Mouse (Mus musculus): Measurements from ENCODE around the gene Tmcc1. TPM values are rescaled to one million over a fixed set of nuclear protein-coding genes. Genes with fewer than 3 reads are reported as not detected.

The Tmcc1 gene
- polyA plus RNA-seq, 1 experiment from 2014 or later, result 4.0 TPM

- H3K4me2 ChIP-seq (ENCODE audit: low read depth, low read length), result no peak overlapping the region
- no peak overlapping the region for H3K4me3 ChIP-seq (ENCODE audit: low read depth, low read length)
- no peak overlapping the region for H3K9ac ChIP-seq (replicated peaks)
- no peak for ATAC-seq
- H3K9me3 ChIP-seq (ENCODE audit: low read length), result 0 out of 2 replicates have a peak, but pooled peaks cover under 1% of the 10 kb centered on the region
- DNase-seq, result no peak
- WGBS (ENCODE audit: insufficient replicate concordance), result 44% methylated on average over 1 of the region's 1 CpGs
- H3K27me3 ChIP-seq (ENCODE audit: insufficient read depth, low read length), result no peaks in the 10 kb centered on the region
- peaks cover 6% of the 10 kb centered on the region for H3K36me3 ChIP-seq (replicated peaks; ENCODE audit: insufficient read depth, low read length)
- 0 out of 2 replicates have a peak, but pooled peaks cover 4% of the 10 kb centered on the region for H3K4me1 ChIP-seq (ENCODE audit: insufficient read depth)
- TF ChIP-seq CTCF (IDR thresholded peaks at IDR 0.05; ENCODE audit: low read depth), result no peak
- no peak for TF ChIP-seq EP300 (IDR thresholded peaks at IDR 0.05; ENCODE audit: low read depth)
- H3K27ac ChIP-seq (ENCODE audit: low read depth), result no peak overlapping the region
Observed at GRCm38 (mm10) chr6:116047896-116048295, 145.4 kb downstream of the Tmcc1 start.

DNA sequence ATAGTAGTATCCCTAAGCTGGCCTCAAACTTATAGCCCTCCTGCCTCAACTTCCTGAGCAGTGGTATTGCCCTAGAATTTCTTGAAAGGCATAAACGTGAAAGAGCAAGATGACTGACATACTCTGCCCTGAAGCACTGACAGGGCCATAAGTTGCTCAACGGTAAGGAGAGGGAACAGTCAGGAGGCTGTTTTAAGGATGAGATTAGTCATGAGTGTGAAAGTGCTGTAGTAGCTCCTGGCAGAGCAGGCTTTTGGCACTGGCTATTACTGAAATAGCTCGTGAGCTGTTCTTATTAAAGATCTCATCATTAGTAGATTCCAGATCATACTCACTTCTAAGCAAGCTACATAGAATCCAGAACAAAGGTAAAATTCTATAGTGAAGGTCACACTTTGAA is 145.9 kb downstream of the Tmcc1 start:
- Histone ChIP-seq H3K36me3 (replicated peaks; ENCODE audit: insufficient read depth, low read length) (peaks cover 6% of the 10 kb centered on the region), H3K4me3 (ENCODE audit: low read depth, low read length) (no peak overlapping the region), H3K27ac (ENCODE audit: low read depth) (no peak overlapping the region), H3K9ac (replicated peaks) (no peak overlapping the region), H3K27me3 (ENCODE audit: insufficient read depth, low read length) (no peaks in the 10 kb centered on the region), H3K4me2 (ENCODE audit: low read depth, low read length) (no peak overlapping the region), H3K4me1 (ENCODE audit: insufficient read depth) (0 out of 2 replicates have a peak, but pooled peaks cover 4% of the 10 kb centered on the region), H3K9me3 (ENCODE audit: low read length) (0 out of 2 replicates have a peak, but pooled peaks cover 2% of the 10 kb centered on the region)
- ATAC-seq, result no peak
- 50% methylated on average over 3 of the region's 3 CpGs for WGBS (ENCODE audit: insufficient replicate concordance)
- TF ChIP-seq EP300 (IDR thresholded peaks at IDR 0.05; ENCODE audit: low read depth), result no peak
- TF ChIP-seq CTCF (IDR thresholded peaks at IDR 0.05; ENCODE audit: low read depth), result no peak
- no peak for DNase-seq

DNA sequence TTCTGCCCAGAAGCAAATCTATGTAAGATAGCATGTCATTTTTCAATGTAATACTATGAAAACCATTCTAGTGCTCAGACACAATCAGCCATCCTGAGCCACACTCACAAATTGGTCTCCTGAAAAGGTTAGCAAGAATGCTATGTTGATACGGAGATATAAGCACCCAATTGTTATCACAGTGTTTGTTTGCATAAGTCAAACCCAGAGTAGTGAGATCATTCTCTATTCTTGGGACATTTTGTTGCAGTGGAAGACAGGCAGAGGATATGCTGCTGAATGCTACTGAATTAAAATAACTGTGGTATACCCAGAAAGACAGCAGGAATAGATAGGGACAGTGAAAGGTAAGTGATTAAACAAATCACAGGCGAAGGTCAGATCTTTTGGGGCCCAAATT is 149.2 kb downstream of the Tmcc1 start:
- no peak for ATAC-seq
- H3K9ac ChIP-seq (replicated peaks), result no peak overlapping the region

GRCm38 (mm10) chr6:116038222-116038621 is 155.1 kb downstream of the Tmcc1 start:
- Histone ChIP-seq H3K4me3 (ENCODE audit: low read depth, low read length) (no peak overlapping the region), H3K9me3 (ENCODE audit: low read length) (0 out of 2 replicates have a peak, but pooled peaks cover 2% of the 10 kb centered on the region), H3K36me3 (replicated peaks; ENCODE audit: insufficient read depth, low read length) (peaks cover 7% of the 10 kb centered on the region), H3K27ac (ENCODE audit: low read depth) (no peak overlapping the region), H3K9ac (replicated peaks) (no peak overlapping the region), H3K27me3 (ENCODE audit: insufficient read depth, low read length) (no peaks in the 10 kb centered on the region), H3K4me2 (ENCODE audit: low read depth, low read length) (no peak overlapping the region), H3K4me1 (ENCODE audit: insufficient read depth) (no peaks in the 10 kb centered on the region; the same call in 1 of the 2 replicates)
- no peak for DNase-seq
- 0 out of 2 replicates have a peak, but pooled peaks have one; percentile 33 for ATAC-seq
- no peak for TF ChIP-seq CTCF (IDR thresholded peaks at IDR 0.05; ENCODE audit: low read depth)
- TF ChIP-seq EP300 (IDR thresholded peaks at IDR 0.05; ENCODE audit: low read depth), result no peak; the same call in 1 of the 2 replicates
- 43% methylated on average over 2 of the region's 2 CpGs for WGBS (ENCODE audit: insufficient replicate concordance)

More for the DNA sequence above, 149.2 kb downstream of the Tmcc1 start:
- Histone ChIP-seq H3K36me3 (replicated peaks; ENCODE audit: insufficient read depth, low read length) (peaks cover 9% of the 10 kb centered on the region), H3K9me3 (ENCODE audit: low read length) (0 out of 2 replicates have a peak, but pooled peaks cover 2% of the 10 kb centered on the region), H3K4me3 (ENCODE audit: low read depth, low read length) (no peak overlapping the region), H3K4me1 (ENCODE audit: insufficient read depth) (no peaks in the 10 kb centered on the region), H3K27me3 (ENCODE audit: insufficient read depth, low read length) (no peaks in the 10 kb centered on the region), H3K4me2 (ENCODE audit: low read depth, low read length) (no peak overlapping the region), H3K27ac (ENCODE audit: low read depth) (no peak overlapping the region)
- DNase-seq, result no peak
- TF ChIP-seq EP300 (IDR thresholded peaks at IDR 0.05; ENCODE audit: low read depth), result no peak
- no peak for TF ChIP-seq CTCF (IDR thresholded peaks at IDR 0.05; ENCODE audit: low read depth)
- 60% methylated on average over 2 of the region's 2 CpGs for WGBS (ENCODE audit: insufficient replicate concordance)

DNA sequence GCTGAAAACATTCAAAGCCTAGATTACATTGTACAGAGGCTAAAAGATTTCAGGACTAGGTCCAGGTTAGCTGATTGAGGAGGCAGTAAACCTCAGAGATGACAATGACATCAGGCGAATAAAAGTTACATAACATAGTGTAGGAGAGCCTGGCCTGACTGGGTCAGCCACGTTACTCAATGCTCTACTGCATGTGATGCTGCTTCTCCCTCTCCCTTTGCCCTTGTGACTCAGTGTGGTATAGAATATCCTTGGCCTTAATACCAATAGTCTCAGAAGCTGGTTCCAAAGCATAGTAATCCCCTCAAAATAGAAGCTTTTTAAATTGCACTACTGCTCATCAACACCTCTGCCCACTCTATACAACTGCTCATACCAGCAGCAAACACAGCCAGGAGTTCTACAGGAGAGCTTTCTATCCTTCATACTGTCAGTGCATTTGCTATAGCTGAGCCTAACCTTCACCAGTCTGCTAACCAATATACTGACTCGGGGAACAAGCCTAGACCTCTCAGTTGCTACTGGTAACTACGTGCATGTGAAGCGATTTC is 155.9 kb downstream of the Tmcc1 start:
- Histone ChIP-seq H3K9me3 (ENCODE audit: low read length) (no peaks in the 10 kb centered on the region), H3K4me2 (ENCODE audit: low read depth, low read length) (no peak overlapping the region), H3K4me1 (ENCODE audit: insufficient read depth) (no peaks in the 10 kb centered on the region; the same call in 1 of the 2 replicates), H3K9ac (replicated peaks) (no peak overlapping the region), H3K27ac (ENCODE audit: low read depth) (no peak overlapping the region), H3K36me3 (replicated peaks; ENCODE audit: insufficient read depth, low read length) (peaks cover 3% of the 10 kb centered on the region; the same call in 1 of the 2 replicates), H3K27me3 (ENCODE audit: insufficient read depth, low read length) (no peaks in the 10 kb centered on the region), H3K4me3 (ENCODE audit: low read depth, low read length) (no peak overlapping the region)
- WGBS (ENCODE audit: insufficient replicate concordance), result 72% methylated on average over 5 of the region's 5 CpGs
- ATAC-seq, result peak; percentile 51; the same call in 1 of the 2 replicates
- no peak for TF ChIP-seq CTCF (IDR thresholded peaks at IDR 0.05; ENCODE audit: low read depth)
- no peak for TF ChIP-seq EP300 (IDR thresholded peaks at IDR 0.05; ENCODE audit: low read depth)
- DNase-seq, result no peak

GRCm38 (mm10) chr6:116036555-116036954 is 156.7 kb downstream of the Tmcc1 start:
- no peak for ATAC-seq
- TF ChIP-seq CTCF (IDR thresholded peaks at IDR 0.05; ENCODE audit: low read depth), result no peak
- no peak for TF ChIP-seq EP300 (IDR thresholded peaks at IDR 0.05; ENCODE audit: low read depth)

More at GRCm38 (mm10) chr6:116036555-116036954, 156.7 kb downstream of the Tmcc1 start:
- Histone ChIP-seq H3K27me3 (ENCODE audit: insufficient read depth, low read length) (no peaks in the 10 kb centered on the region), H3K4me2 (ENCODE audit: low read depth, low read length) (no peak overlapping the region), H3K4me1 (ENCODE audit: insufficient read depth) (no peaks in the 10 kb centered on the region; the same call in 1 of the 2 replicates), H3K9me3 (ENCODE audit: low read length) (no peaks in the 10 kb centered on the region), H3K27ac (ENCODE audit: low read depth) (no peak overlapping the region), H3K9ac (replicated peaks) (no peak overlapping the region), H3K36me3 (replicated peaks; ENCODE audit: insufficient read depth, low read length) (peaks cover 3% of the 10 kb centered on the region; the same call in 1 of the 2 replicates), H3K4me3 (ENCODE audit: low read depth, low read length) (no peak overlapping the region)
- 76% methylated on average over 2 of the region's 2 CpGs for WGBS (ENCODE audit: insufficient replicate concordance)
- DNase-seq, result no peak

All from liver, postnatal 0 days (tissue).